Mouse (Mus musculus) forebrain, embryonic 12.5 days (tissue): ENCODE data around the gene Jak3. TPM values are rescaled to one million over a fixed set of nuclear protein-coding genes. Genes with fewer than 3 reads are reported as not detected.

Experiments used
- ATAC-seq: fragments of 200-750 bp; cut with Nextera tagmentation; 2 replicates; pipeline ENCODE4 v1.8.0; 2017; ENCODE audit warnings: moderate TSS enrichment; ENCODE audit not compliant: low FRiP score
- H3K27ac ChIP-seq: fragments of 300-500 bp; sonication (generic); 2 replicates; pipeline ENCODE4 v1.5.1; 2016; ENCODE audit warnings: mild to moderate bottlenecking
- H3K27me3 ChIP-seq: fragments of 300-500 bp; sonication (generic); 2 replicates; pipeline ENCODE4 v1.6.1; 2016; ENCODE audit warnings: mild to moderate bottlenecking
- H3K36me3 ChIP-seq: fragments of 300-500 bp; sonication (generic); replicated peaks from 2 replicates; pipeline ENCODE4 v1.6.1; 2016; ENCODE audit warnings: mild to moderate bottlenecking
- H3K4me1 ChIP-seq: fragments of 300-500 bp; sonication (generic); 2 replicates; pipeline ENCODE4 v1.6.1; 2016
- H3K4me2 ChIP-seq: fragments of 300-500 bp; sonication (generic); 2 replicates; pipeline ENCODE4 v1.6.1; 2016; ENCODE audit warnings: mild to moderate bottlenecking, moderate library complexity
- H3K4me3 ChIP-seq: fragments of 300-500 bp; sonication (generic); replicated peaks from 2 replicates; pipeline ENCODE4 v1.5.1; 2016; ENCODE audit warnings: mild to moderate bottlenecking
- H3K9ac ChIP-seq: fragments of 300-500 bp; sonication (generic); 2 replicates; pipeline ENCODE4 v1.6.1; 2016; ENCODE audit warnings: mild to moderate bottlenecking
- H3K9me3 ChIP-seq: fragments of 300-500 bp; sonication (generic); 2 replicates; pipeline ENCODE4 v1.6.1; 2016
- WGBS: fragments of 180-500 bp; shearing (Covaris S2); methylation state at CpG from one replicate; pipeline ENCODE4 v1.1.7; 2016; 5-methylcytosine and 5-hydroxymethylcytosine counted together
- polyA plus RNA-seq: library from polyadenylated mRNA; unstranded; fragments of >200 nt; fragmentation: Nextera tagmentation; extraction: Ambion mirVana; gene quantifications from 2 replicates; pipeline ENCODE4 v1.2.1, GENCODE M21; 2016

Jak3 gene
- polyA plus RNA-seq, 1 experiment from 2014 or later: 2.9 TPM

DNA sequence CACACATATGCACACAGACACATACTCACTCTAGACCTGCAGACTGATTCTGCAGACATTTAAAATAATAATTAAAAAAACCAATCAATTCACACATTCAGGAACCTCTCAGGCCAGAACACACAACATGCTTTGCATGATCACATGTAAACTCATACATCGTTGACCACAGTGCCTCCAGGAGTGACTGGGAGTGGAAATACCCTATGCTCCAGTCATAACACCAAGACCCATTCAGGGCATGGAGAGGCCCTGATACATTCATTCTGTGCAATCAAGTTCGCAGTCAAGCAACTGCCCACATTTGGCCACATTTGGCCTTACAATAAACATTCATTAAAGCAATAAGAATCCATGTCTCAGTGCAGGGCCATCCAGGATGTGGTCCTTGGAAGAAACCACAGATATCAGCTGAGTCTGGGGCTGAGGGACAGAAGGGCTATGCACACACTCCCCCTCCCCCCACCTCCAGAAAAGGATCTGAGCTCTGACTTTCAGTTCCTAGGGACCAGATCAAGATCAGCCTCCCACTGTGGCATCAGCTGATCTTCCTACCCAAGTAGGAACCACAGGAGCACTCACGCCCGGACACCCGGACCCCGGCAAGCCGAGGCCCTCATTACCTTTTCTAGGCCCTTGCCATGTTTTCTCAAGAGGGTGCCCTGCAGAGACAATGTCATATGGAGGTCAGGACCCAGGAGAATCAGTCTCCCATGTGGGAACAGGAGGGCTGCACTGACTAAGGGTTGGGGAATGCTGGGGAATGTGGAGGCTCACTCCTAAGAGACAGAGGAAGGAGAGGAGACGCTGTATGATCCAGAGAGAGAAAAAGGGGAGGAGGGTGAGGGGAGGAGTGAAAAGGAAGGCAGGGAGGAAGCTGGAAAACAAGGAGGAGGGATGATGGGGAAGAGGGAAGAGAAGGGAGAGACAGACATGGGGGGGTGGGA lies 38.7 kb upstream of the Jak3 start:
- Histone ChIP-seq H3K27ac (no peak overlapping the region), H3K4me2 (no peak overlapping the region), H3K27me3 (peaks cover 56% of the 10 kb centered on the region), H3K4me3 (no peak overlapping the region), H3K9me3 (peaks cover 12% of the 10 kb centered on the region), H3K36me3 (peaks cover 10% of the 10 kb centered on the region), H3K9ac (no peak overlapping the region), H3K4me1 (peaks cover 4% of the 10 kb centered on the region; the same call in 1 of the 2 replicates)
- no peak for ATAC-seq
- WGBS: 68% methylated on average over 8 of the region's 8 CpGs

DNA sequence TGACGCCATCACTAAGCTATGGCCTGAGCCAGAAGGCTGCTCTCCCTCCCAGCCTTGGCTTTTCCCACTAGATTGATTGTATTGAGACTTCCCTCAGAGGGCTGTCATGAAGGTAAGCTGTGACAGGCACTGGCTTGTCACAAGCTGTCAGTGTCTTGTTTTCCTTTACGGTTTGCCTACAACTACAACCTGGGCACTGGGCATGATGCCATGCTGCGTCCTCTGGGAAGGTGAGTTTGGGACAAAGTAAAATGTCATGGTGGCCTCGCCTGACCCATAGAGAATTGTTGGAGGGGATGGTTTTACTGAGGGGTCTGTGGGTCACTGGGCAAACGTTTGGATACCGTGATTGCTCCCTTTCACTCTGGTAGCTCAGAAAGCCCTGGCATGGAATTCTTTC lies 37.8 kb upstream of the Jak3 start:
- Histone ChIP-seq H3K4me2 (no peak overlapping the region), H3K27ac (no peak overlapping the region), H3K27me3 (peaks cover 51% of the 10 kb centered on the region), H3K9me3 (peaks cover 3% of the 10 kb centered on the region; the same call in 1 of the 2 replicates), H3K9ac (no peak overlapping the region), H3K4me1 (peaks cover 4% of the 10 kb centered on the region; the same call in 1 of the 2 replicates), H3K36me3 (peaks cover 5% of the 10 kb centered on the region; the same call in 1 of the 2 replicates), H3K4me3 (no peak overlapping the region)
- 69% methylated on average over 6 of the region's 6 CpGs for WGBS
- ATAC-seq: no peak

GRCm38 (mm10) chr8:71639318-71639717 lies 36.8 kb upstream of the Jak3 start:
- Histone ChIP-seq H3K27me3 (peaks cover 42% of the 10 kb centered on the region), H3K4me3 (no peak overlapping the region), H3K9me3 (no peaks in the 10 kb centered on the region), H3K9ac (no peak overlapping the region), H3K36me3 (peaks cover 5% of the 10 kb centered on the region; the same call in 1 of the 2 replicates), H3K4me1 (peaks cover 2% of the 10 kb centered on the region; the same call in 1 of the 2 replicates), H3K4me2 (no peak overlapping the region), H3K27ac (no peak overlapping the region)
- no peak for ATAC-seq
- 95% methylated on average over 4 of the region's 4 CpGs for WGBS

- 79% methylated on average over 9 of the region's 9 CpGs for WGBS
- no peaks in the 10 kb centered on the region for H3K4me1 ChIP-seq
- H3K4me3 ChIP-seq: no peak overlapping the region
- no peak overlapping the region for H3K4me2 ChIP-seq
- no peak overlapping the region for H3K9ac ChIP-seq
- H3K9me3 ChIP-seq: no peaks in the 10 kb centered on the region
- no peak overlapping the region for H3K27ac ChIP-seq
- H3K27me3 ChIP-seq: 0 out of 2 replicates have a peak, but pooled peaks cover 7% of the 10 kb centered on the region
- peaks cover 14% of the 10 kb centered on the region; the same call in 1 of the 2 replicates for H3K36me3 ChIP-seq
- ATAC-seq: no peak
Measured at GRCm38 (mm10) chr8:71645510-71645909, 30.6 kb upstream of the Jak3 start.

GRCm38 (mm10) chr8:71654600-71654999 lies 21.5 kb upstream of the Jak3 start:
- Histone ChIP-seq H3K36me3 (peaks cover 3% of the 10 kb centered on the region; the same call in 1 of the 2 replicates), H3K27me3 (peaks cover 76% of the 10 kb centered on the region), H3K4me2 (peak overlapping the region; percentile 46), H3K4me1 (peaks cover 8% of the 10 kb centered on the region; the same call in 1 of the 2 replicates), H3K9ac (peak overlapping the region; percentile 18), H3K27ac (no peak overlapping the region), H3K9me3 (no peaks in the 10 kb centered on the region), H3K4me3 (peak overlapping the region; percentile 21)
- ATAC-seq: 0 out of 2 replicates have a peak, but pooled peaks have one; percentile 42
- 1% methylated on average over 24 of the region's 24 CpGs for WGBS

GRCm38 (mm10) chr8:71657816-71658215 lies 18.3 kb upstream of the Jak3 start:
- no peak for ATAC-seq
- H3K9ac ChIP-seq: no peak overlapping the region
- H3K9me3 ChIP-seq: no peaks in the 10 kb centered on the region
- H3K4me1 ChIP-seq: peaks cover 12% of the 10 kb centered on the region; the same call in 1 of the 2 replicates
- no peak overlapping the region for H3K27ac ChIP-seq
- H3K4me3 ChIP-seq: no peak overlapping the region
- 25% methylated on average over 9 of the region's 9 CpGs for WGBS
- peaks cover 91% of the 10 kb centered on the region for H3K27me3 ChIP-seq
- H3K36me3 ChIP-seq: peaks cover 6% of the 10 kb centered on the region; the same call in 1 of the 2 replicates
- H3K4me2 ChIP-seq: no peak overlapping the region

- 36% methylated on average over 17 of the region's 17 CpGs for WGBS
- Histone ChIP-seq H3K4me1 (peaks cover 12% of the 10 kb centered on the region; the same call in 1 of the 2 replicates), H3K27ac (no peak overlapping the region), H3K9me3 (no peaks in the 10 kb centered on the region), H3K4me3 (no peak overlapping the region), H3K9ac (no peak overlapping the region), H3K27me3 (peaks cover 91% of the 10 kb centered on the region), H3K36me3 (peaks cover 11% of the 10 kb centered on the region; the same call in 1 of the 2 replicates), H3K4me2 (no peak overlapping the region)
- no peak for ATAC-seq
Measured at GRCm38 (mm10) chr8:71658515-71659049, 17.5 kb upstream of the Jak3 start.

GRCm38 (mm10) chr8:71659751-71660150 lies 16.3 kb upstream of the Jak3 start:
- 54% methylated on average over 1 of the region's 1 CpGs for WGBS
- H3K4me3 ChIP-seq: no peak overlapping the region
- peaks cover 9% of the 10 kb centered on the region; the same call in 1 of the 2 replicates for H3K4me1 ChIP-seq
- peaks cover 85% of the 10 kb centered on the region for H3K27me3 ChIP-seq
- no peak for ATAC-seq
- H3K4me2 ChIP-seq: no peak overlapping the region
- no peak overlapping the region for H3K27ac ChIP-seq
- peaks cover 16% of the 10 kb centered on the region; the same call in 1 of the 2 replicates for H3K36me3 ChIP-seq
- H3K9ac ChIP-seq: no peak overlapping the region
- H3K9me3 ChIP-seq: no peaks in the 10 kb centered on the region

DNA sequence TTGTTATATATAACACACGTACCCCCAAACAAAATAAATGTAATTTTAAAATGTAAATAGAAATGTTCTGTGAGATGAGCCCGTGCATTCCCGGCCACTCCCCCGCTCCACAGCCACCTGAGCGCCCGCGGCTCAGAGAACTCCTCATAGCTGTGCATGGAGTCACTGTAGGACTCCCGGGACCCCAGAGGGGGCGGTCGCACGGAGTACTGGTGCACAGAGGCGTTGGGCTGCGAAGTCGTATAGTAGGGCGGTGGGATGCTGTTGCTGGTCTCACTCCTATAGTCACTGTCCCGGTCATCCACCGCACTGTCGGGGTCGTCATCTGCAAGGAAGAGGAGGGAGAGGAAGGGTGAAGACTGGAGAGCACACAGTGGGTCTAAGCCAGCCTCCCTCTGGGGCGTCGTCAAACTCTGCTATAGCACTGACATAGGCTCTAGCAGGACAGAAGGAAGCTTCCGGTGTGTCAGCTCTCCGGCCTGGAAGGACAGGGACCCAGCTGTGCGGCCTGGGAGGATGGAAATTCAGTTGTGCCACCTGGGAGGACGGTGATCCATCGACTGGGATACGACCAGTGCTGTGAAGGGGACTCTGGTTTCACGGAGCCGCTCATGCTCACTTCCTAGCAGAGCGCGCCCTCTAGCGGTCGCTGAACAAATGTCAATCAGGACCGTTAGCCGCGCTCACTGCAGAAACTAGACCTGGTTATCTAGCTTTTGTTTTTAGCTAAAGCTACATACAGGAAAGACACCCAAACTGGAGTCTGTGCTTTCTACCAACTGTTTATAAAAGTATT lies 15.6 kb upstream of the Jak3 start:
- 7% methylated on average over 36 of the region's 36 CpGs for WGBS
- no peak overlapping the region for H3K9ac ChIP-seq
- H3K4me2 ChIP-seq: 0 out of 2 replicates have a peak overlapping the region, but pooled peaks have one; percentile 23
- peaks cover 12% of the 10 kb centered on the region for H3K4me1 ChIP-seq
- H3K9me3 ChIP-seq: no peaks in the 10 kb centered on the region
- no peak overlapping the region for H3K27ac ChIP-seq
- ATAC-seq: peak; percentile 56
- peaks cover 77% of the 10 kb centered on the region for H3K27me3 ChIP-seq
- H3K36me3 ChIP-seq: peaks cover 16% of the 10 kb centered on the region; the same call in 1 of the 2 replicates
- H3K4me3 ChIP-seq: no peak overlapping the region

DNA sequence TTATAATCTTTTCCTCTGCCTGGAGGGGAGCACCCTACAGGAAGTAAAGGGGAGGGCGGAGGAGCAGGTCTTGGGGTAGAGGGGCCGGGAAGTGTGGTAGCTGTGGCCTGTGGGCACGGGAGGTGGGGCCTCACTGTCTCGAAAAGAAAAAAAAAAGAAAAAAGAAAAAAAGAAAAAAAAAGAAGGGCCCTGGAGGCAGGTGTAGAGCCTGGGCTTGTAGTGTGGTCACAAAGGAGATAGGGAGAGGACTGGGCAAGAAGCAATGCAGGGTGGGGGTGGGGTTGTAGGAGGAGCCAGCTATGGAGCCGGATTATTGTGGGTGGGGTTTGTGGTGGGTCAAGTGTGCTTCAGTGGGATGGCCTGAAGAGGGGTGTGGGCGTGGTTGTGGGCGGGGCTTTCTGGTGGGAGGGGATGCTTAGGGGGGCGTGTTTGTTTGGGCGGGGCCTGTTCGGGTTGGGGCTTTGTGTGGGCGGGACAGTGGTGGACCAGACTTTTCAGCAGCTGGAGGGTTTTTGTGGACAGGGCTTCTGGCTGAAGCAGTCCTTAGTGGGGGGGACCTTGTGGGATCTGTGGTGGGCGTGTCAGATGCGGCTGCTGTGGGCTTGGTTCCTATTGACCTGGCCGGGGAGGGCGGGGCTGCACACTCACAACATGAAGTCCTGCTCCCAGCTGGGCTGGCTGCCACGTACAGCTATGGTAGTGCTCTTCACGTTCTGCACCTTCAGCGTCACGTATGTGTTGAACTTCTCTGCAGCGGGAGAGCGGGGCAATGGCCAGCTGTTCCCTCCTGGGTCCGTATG lies 10.6 kb upstream of the Jak3 start:
- Histone ChIP-seq H3K27ac (no peak overlapping the region), H3K4me2 (peak overlapping the region; percentile 40), H3K9me3 (no peaks in the 10 kb centered on the region), H3K9ac (no peak overlapping the region), H3K4me1 (peaks cover 49% of the 10 kb centered on the region), H3K27me3 (peaks cover 76% of the 10 kb centered on the region), H3K4me3 (peak overlapping the region; percentile 20), H3K36me3 (peaks cover 16% of the 10 kb centered on the region; the same call in 1 of the 2 replicates)
- peak; percentile 66 for ATAC-seq
- WGBS: 3% methylated on average over 21 of the region's 22 CpGs

- Histone ChIP-seq H3K4me1 (peaks cover 52% of the 10 kb centered on the region), H3K4me2 (no peak overlapping the region)
Measured at GRCm38 (mm10) chr8:71666855-71667254, 9.2 kb upstream of the Jak3 start.

More at GRCm38 (mm10) chr8:71666855-71667254, 9.2 kb upstream of the Jak3 start:
- Histone ChIP-seq H3K36me3 (peaks cover 16% of the 10 kb centered on the region; the same call in 1 of the 2 replicates), H3K9me3 (no peaks in the 10 kb centered on the region), H3K9ac (no peak overlapping the region), H3K27ac (peak overlapping the region; percentile 51), H3K4me3 (no peak overlapping the region), H3K27me3 (peaks cover 66% of the 10 kb centered on the region)
- WGBS: 27% methylated on average over 1 of the region's 1 CpGs
- ATAC-seq: no peak
